Mouse (Mus musculus): ENCODE results near the gene Kif5c. TPM values are rescaled to one million over a fixed set of nuclear protein-coding genes. Genes with fewer than 3 reads are reported as not detected.

Gene Kif5c
- polyA plus RNA-seq, 1 experiment from 2014 or later: 2.7 TPM

- H3K4me2 ChIP-seq (ENCODE audit: low read length): no peak overlapping the region
- TF ChIP-seq CTCF (IDR thresholded peaks at IDR 0.05; ENCODE audit: low read depth): no peak
- WGBS: 87% methylated on average over 22 of the region's 22 CpGs
- DNase-seq (ENCODE audit: low spot score): no peak
- H3K9ac ChIP-seq (ENCODE audit: low read depth, low read length): no peak overlapping the region
- no peak overlapping the region for H3K4me3 ChIP-seq (replicated peaks; ENCODE audit: low read depth, low read length)
- H3K27me3 ChIP-seq (ENCODE audit: insufficient read depth, low read length): no peaks in the 10 kb centered on the region
- H3K36me3 ChIP-seq (ENCODE audit: insufficient read depth, low read length): no peaks in the 10 kb centered on the region
- no peak overlapping the region for H3K27ac ChIP-seq
- ATAC-seq (replicated peaks; ENCODE audit: low FRiP score, low read depth): no peak
- no peaks in the 10 kb centered on the region for H3K9me3 ChIP-seq (replicated peaks; ENCODE audit: low read length)
- H3K4me1 ChIP-seq (replicated peaks; ENCODE audit: insufficient read depth, low read length): no peaks in the 10 kb centered on the region
Measured at GRCm38 (mm10) chr2:49700176-49700971, 81.3 kb downstream of the Kif5c start.

GRCm38 (mm10) chr2:49710223-49710622 is 91.1 kb downstream of the Kif5c start:
- DNase-seq (ENCODE audit: low spot score) (no peak), ATAC-seq (replicated peaks; ENCODE audit: low FRiP score, low read depth) (no peak; the same call in 1 of the 2 replicates)
- Histone ChIP-seq H3K9ac (ENCODE audit: low read depth, low read length) (no peak overlapping the region), H3K27ac (no peak overlapping the region), H3K4me1 (replicated peaks; ENCODE audit: insufficient read depth, low read length) (no peaks in the 10 kb centered on the region), H3K27me3 (ENCODE audit: insufficient read depth, low read length) (no peaks in the 10 kb centered on the region), H3K9me3 (replicated peaks; ENCODE audit: low read length) (no peaks in the 10 kb centered on the region), H3K4me3 (replicated peaks; ENCODE audit: low read depth, low read length) (no peak overlapping the region), H3K4me2 (ENCODE audit: low read length) (no peak overlapping the region), H3K36me3 (ENCODE audit: insufficient read depth, low read length) (no peaks in the 10 kb centered on the region)
- WGBS: 84% methylated on average over 3 of the region's 3 CpGs
- TF ChIP-seq CTCF (IDR thresholded peaks at IDR 0.05; ENCODE audit: low read depth): peak; percentile 64

- WGBS: 80% methylated on average over 6 of the region's 6 CpGs
- ATAC-seq (replicated peaks; ENCODE audit: low FRiP score, low read depth) (no peak), DNase-seq (ENCODE audit: low spot score) (no peak)
- H3K27me3 ChIP-seq (ENCODE audit: insufficient read depth, low read length): no peaks in the 10 kb centered on the region
- no peaks in the 10 kb centered on the region for H3K36me3 ChIP-seq (ENCODE audit: insufficient read depth, low read length)
- H3K4me1 ChIP-seq (replicated peaks; ENCODE audit: insufficient read depth, low read length): no peaks in the 10 kb centered on the region
- no peak overlapping the region for H3K27ac ChIP-seq
- no peak for TF ChIP-seq CTCF (IDR thresholded peaks at IDR 0.05; ENCODE audit: low read depth)
- H3K9ac ChIP-seq (ENCODE audit: low read depth, low read length): no peak overlapping the region
- no peaks in the 10 kb centered on the region for H3K9me3 ChIP-seq (replicated peaks; ENCODE audit: low read length)
- no peak overlapping the region for H3K4me2 ChIP-seq (ENCODE audit: low read length)
- no peak overlapping the region for H3K4me3 ChIP-seq (replicated peaks; ENCODE audit: low read depth, low read length)
Measured at GRCm38 (mm10) chr2:49711693-49712092, 92.6 kb downstream of the Kif5c start.

GRCm38 (mm10) chr2:49712336-49712887 is 93.3 kb downstream of the Kif5c start:
- ATAC-seq (replicated peaks; ENCODE audit: low FRiP score, low read depth) (no peak), DNase-seq (ENCODE audit: low spot score) (no peak)
- H3K4me1 ChIP-seq (replicated peaks; ENCODE audit: insufficient read depth, low read length): no peaks in the 10 kb centered on the region
- no peaks in the 10 kb centered on the region for H3K36me3 ChIP-seq (ENCODE audit: insufficient read depth, low read length)
- H3K27me3 ChIP-seq (ENCODE audit: insufficient read depth, low read length): no peaks in the 10 kb centered on the region
- WGBS: 47% methylated on average over 7 of the region's 7 CpGs
- no peak overlapping the region for H3K4me2 ChIP-seq (ENCODE audit: low read length)
- H3K27ac ChIP-seq: no peak overlapping the region
- H3K9me3 ChIP-seq (replicated peaks; ENCODE audit: low read length): no peaks in the 10 kb centered on the region
- H3K4me3 ChIP-seq (replicated peaks; ENCODE audit: low read depth, low read length): no peak overlapping the region
- H3K9ac ChIP-seq (ENCODE audit: low read depth, low read length): no peak overlapping the region
- TF ChIP-seq CTCF (IDR thresholded peaks at IDR 0.05; ENCODE audit: low read depth): peak; percentile 53

GRCm38 (mm10) chr2:49716490-49716889 is 97.4 kb downstream of the Kif5c start:
- ATAC-seq (replicated peaks; ENCODE audit: low FRiP score, low read depth) (no peak), DNase-seq (ENCODE audit: low spot score) (no peak)
- H3K4me2 ChIP-seq (ENCODE audit: low read length): no peak overlapping the region
- TF ChIP-seq CTCF (IDR thresholded peaks at IDR 0.05; ENCODE audit: low read depth): no peak
- no peak overlapping the region for H3K27ac ChIP-seq
- no peaks in the 10 kb centered on the region for H3K9me3 ChIP-seq (replicated peaks; ENCODE audit: low read length)
- no peak overlapping the region for H3K4me3 ChIP-seq (replicated peaks; ENCODE audit: low read depth, low read length)
- WGBS: 90% methylated on average over 7 of the region's 7 CpGs
- peaks cover 9% of the 10 kb centered on the region for H3K4me1 ChIP-seq (replicated peaks; ENCODE audit: insufficient read depth, low read length)
- no peak overlapping the region for H3K9ac ChIP-seq (ENCODE audit: low read depth, low read length)
- no peaks in the 10 kb centered on the region for H3K36me3 ChIP-seq (ENCODE audit: insufficient read depth, low read length)
- no peaks in the 10 kb centered on the region for H3K27me3 ChIP-seq (ENCODE audit: insufficient read depth, low read length)

GRCm38 (mm10) chr2:49717437-49718116 is 98.5 kb downstream of the Kif5c start:
- Histone ChIP-seq H3K4me2 (ENCODE audit: low read length) (no peak overlapping the region), H3K4me3 (replicated peaks; ENCODE audit: low read depth, low read length) (no peak overlapping the region), H3K36me3 (ENCODE audit: insufficient read depth, low read length) (no peaks in the 10 kb centered on the region), H3K27ac (no peak overlapping the region), H3K9me3 (replicated peaks; ENCODE audit: low read length) (no peaks in the 10 kb centered on the region), H3K27me3 (ENCODE audit: insufficient read depth, low read length) (no peaks in the 10 kb centered on the region), H3K9ac (ENCODE audit: low read depth, low read length) (no peak overlapping the region), H3K4me1 (replicated peaks; ENCODE audit: insufficient read depth, low read length) (peaks cover 9% of the 10 kb centered on the region)
- 96% methylated on average over 18 of the region's 18 CpGs for WGBS
- DNase-seq (ENCODE audit: low spot score): no peak
- no peak for TF ChIP-seq CTCF (IDR thresholded peaks at IDR 0.05; ENCODE audit: low read depth)
- ATAC-seq (replicated peaks; ENCODE audit: low FRiP score, low read depth): no peak

Data from kidney, postnatal 0 days (tissue).